Mouse (Mus musculus) thymus, postnatal 10 days (tissue): ENCODE measurements around the gene Lfng.

Experiments
- DNase-seq, 2 experiments: peaks; one replicate each; pipeline ENCODE4 v3.0.0; 2021; ENCODE audit warnings: low spot score in 2 of 2

Gene Lfng

DNA sequence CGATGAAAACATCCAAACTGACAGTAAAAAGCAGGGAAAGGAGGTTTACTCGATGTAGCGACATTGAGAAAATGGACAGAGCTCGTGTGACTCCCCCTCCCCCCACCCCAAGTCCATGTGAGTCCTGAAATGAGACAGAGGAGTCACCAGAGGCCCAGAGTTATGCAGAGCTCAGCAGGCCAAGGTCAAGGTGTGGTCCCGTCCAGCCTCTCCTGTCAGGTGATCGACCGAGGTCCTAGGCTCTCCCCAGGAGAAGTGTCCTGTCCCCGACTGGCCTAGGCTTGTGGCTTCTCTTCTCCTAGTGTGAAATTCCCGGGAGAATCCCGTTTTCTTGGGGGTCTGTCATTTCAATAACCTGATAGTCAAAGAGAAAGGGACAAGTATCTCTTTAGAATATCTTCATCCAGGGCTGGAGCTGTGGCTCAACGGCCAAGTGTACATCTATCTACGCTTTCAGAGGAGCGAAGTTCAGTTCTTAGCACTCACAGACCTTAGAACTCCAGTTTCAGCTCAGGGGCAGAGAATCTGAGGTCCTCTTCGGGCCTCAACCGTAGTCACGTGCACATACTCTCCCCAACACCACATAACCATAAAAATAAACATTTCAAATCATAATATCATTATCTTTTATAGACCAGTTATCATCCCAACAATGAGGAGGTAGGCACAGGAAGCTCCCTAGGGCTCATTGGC is 17.9 kb upstream of the Lfng start:
- DNase-seq = no peak

GRCm38 (mm10) chr5:140594846-140595245 is 12.3 kb upstream of the Lfng start:
- DNase-seq = no peak

GRCm38 (mm10) chr5:140596426-140596825 is 10.7 kb upstream of the Lfng start:
- DNase-seq = no peak

GRCm38 (mm10) chr5:140596927-140597588 is 10.1 kb upstream of the Lfng start:
- DNase-seq = peak; percentile 72 to 74

GRCm38 (mm10) chr5:140597787-140598186 is 9.3 kb upstream of the Lfng start:
- DNase-seq = no peak

DNA sequence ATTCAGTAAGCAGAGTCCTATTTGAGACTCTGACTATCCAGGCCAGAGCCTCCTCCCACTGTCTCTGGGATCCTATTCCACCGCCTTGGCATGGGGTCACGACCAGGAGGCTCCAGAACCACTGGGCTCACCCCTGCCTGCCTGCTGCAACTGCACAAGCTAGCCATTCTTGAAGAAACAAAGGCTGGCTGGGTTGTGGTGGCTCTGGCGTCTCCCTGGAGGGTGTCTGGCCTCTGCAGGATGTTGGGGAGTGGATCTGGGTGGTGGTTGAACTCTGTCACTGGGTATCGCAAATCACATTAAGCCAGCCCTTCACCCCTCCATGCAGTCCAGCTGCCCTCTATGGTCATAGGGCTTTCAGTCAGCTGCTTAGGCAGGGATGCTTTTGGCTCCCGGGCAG is 7.2 kb upstream of the Lfng start:
- DNase-seq = no peak

DNA sequence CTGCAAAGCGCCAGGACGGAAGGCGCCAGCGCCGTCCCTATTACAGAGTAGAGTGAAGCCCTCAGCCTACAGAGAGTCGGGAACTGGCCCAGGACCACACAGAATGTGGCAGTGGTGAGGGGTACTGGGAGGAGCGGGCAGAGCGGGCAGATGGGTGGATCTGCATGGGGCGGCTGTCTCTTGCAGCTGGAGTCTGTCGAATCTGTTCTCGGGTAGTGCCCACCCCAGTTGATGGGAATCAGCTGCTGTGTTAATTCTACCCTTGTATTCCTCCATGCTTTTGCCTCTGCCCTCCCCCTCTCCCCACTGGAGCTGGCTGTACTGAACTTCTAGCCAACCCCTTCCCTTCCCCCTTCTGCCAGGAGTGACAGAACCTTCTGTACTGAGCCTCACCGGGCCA is 5.4 kb upstream of the Lfng start:
- no peak for DNase-seq

GRCm38 (mm10) chr5:140602540-140602939 is 4.6 kb upstream of the Lfng start:
- DNase-seq = no peak

GRCm38 (mm10) chr5:140604386-140604785 is 2.7 kb upstream of the Lfng start:
- no peak for DNase-seq

- no peak for DNase-seq
These were observed 1.9 kb upstream of the Lfng start for GRCm38 (mm10) chr5:140605228-140605627.

- DNase-seq = no peak
These were observed 734 bp upstream of the Lfng start for GRCm38 (mm10) chr5:140606386-140606785.

GRCm38 (mm10) chr5:140607836-140608633 is 915 bp downstream of the Lfng start:
- no peak for DNase-seq

- DNase-seq = no peak
These were observed 1.5 kb downstream of the Lfng start for GRCm38 (mm10) chr5:140608634-140609015.

DNA sequence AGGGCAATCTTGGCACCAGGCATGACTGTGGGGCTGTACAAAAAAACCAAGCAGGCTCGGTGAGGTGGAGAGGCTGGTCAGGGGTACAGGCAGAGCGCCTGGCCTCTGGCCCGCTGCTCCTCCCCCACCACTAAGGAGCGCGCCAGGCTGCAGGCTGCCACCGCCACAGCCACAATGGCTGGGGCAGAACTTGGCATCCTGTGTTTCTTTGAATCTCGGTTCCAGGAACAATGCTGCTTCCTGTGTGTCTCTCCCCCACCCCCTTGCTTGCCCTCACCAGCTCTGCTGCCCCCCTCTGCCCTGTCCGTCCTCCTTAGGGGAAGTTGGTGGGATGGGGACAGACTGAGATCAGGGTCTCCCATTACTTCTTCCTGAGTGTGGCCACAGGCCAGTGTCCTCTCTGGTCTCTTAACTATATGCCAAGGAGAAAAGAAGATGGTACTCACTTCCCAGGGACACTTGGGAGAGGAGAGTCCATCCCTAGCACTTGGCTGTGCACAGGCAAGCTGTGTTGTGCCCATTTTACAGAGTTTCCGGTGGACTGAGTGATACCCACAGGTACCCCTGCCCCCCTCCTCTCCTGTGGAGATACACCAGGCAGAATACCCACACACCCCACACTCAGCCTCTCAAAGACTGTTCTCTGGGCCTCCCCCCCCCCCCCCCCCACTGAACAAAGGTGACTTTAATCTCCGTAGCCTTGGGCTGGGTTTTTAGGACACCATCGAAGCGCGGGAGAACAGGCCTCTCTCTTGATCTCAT is 2.6 kb downstream of the Lfng start:
- DNase-seq = peak in 1 of 2 experiments; percentile 30

GRCm38 (mm10) chr5:140610273-140611011 is 3.3 kb downstream of the Lfng start:
- peak in 1 of 2 experiments; percentile 36 for DNase-seq

GRCm38 (mm10) chr5:140611021-140611583 is 4.0 kb downstream of the Lfng start:
- no peak for DNase-seq

DNA sequence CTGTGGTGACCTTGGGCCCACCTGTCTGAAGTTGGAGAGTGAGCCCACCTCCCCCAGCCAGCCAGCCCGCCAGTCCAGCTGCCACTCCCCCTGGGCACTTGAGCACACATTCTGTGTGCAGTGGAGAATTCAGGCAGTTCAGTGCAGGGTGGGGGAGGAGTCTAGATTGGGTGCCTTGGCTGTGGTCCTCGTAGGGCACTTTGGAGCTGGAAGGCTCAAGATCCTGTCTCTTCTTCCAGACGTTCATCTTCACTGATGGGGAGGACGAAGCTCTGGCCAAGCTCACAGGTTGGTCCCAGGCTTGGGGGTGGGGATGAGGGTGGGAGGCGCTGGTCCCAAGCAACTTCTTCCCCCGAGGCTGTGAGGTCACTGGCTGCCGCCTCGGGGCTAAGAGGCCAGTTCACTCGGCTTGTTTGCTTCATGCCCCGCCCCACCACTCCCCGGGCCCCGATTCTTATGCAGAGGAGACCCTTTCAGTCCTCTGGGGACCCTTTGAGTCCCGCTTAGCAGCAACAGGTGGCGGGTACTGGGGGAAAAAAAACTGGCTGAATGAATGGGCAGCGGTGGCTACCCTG is 4.6 kb downstream of the Lfng start:
- DNase-seq = no peak

- DNase-seq = no peak
These were observed 5.1 kb downstream of the Lfng start for GRCm38 (mm10) chr5:140612191-140612590.

DNA sequence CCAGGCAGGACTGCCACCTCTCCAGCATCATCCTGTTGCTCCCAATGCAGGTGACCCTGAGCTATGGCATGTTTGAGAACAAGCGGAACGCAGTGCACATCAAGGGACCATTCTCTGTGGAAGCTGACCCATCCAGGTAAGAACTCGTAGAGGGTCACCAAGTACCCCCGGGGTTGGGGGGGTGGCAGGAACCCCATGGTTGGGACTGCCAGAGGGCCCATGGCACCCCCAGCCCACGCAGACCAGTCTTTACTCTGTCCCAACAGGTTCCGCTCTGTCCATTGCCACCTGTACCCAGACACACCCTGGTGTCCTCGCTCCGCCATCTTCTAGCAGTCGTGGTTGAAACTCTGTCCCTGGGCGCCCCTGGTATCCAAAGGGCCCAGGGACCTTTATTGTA is 7.0 kb downstream of the Lfng start:
- no peak for DNase-seq

GRCm38 (mm10) chr5:140614837-140615236 is 7.7 kb downstream of the Lfng start:
- DNase-seq = no peak
